Mouse (Mus musculus): ENCODE data around the gene Magi1.

DNA sequence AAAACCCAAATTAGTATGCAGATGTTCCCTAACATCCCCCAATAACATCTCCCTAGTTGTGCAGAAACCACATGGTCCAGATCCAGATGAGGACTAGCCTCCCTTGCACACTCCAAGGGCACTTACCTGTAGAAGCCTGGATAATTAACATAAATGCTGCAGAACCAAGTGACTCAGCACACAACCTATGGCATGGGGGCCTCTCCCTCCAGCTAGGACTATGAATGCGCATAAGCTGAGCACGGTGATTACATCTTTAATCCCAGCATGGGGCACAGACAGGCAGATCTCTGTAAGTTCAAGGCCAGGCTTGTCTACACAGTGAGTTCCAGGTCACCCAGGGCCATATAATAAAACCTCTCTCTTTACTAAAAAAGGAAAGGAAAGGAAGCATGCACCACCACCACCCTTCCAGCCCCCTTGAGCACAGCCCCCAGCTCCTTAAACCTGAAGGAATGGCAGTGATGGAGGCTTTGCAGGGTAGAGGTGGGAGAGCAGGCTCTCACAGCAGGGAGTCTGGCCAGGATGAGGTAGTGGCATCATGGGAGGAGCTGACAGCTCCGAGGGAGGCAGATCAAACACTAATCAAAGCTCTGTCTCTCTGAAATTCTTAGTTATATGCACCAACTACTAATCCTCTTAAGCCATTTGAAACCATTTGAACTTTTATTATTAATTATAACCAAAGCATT is 18.3 kb downstream of the Magi1 start:
- no peak for TF ChIP-seq POLR2A (IDR thresholded peaks at IDR 0.05; ENCODE audit: borderline replicate concordance, low read depth, low read length)
- TF ChIP-seq CTCF (IDR thresholded peaks at IDR 0.05; ENCODE audit: low read depth, low read length), result no peak

Data from bone marrow macrophage, adult 2 months (primary cell).